Mouse (Mus musculus) hindbrain, embryonic 16.5 days (tissue): Measurements from ENCODE around the gene Agbl4. TPM values are rescaled to one million over a fixed set of nuclear protein-coding genes. Genes with fewer than 3 reads are reported as not detected.
A peak's percentile ranks its signal among the peaks of the same experiment; 100 is the strongest.

ENCODE experiments used
- ATAC-seq: fragments of 200-750 bp; cut with Nextera tagmentation; 2 replicates; pipeline ENCODE4 v1.8.0; 2017; ENCODE audit warnings: moderate TSS enrichment, moderate library complexity
- H3K27ac ChIP-seq: fragments of 300-500 bp; sonication (generic); 2 replicates; pipeline ENCODE4 v1.5.1; 2014; ENCODE audit warnings: low read depth, mild to moderate bottlenecking, control low read depth, low read length, moderate library complexity
- H3K27me3 ChIP-seq: fragments of 300-500 bp; sonication (generic); replicated peaks from 2 replicates; pipeline ENCODE4 v1.6.1; 2014; ENCODE audit warnings: low read length; ENCODE audit not compliant: control insufficient read depth, insufficient read depth
- H3K36me3 ChIP-seq: fragments of 300-500 bp; sonication (generic); 2 replicates; pipeline ENCODE4 v1.6.1; 2014; ENCODE audit warnings: mild to moderate bottlenecking, low read length, moderate library complexity, mixed read lengths; ENCODE audit not compliant: control insufficient read depth, insufficient read depth
- H3K4me1 ChIP-seq: fragments of 300-500 bp; sonication (generic); 2 replicates; pipeline ENCODE4 v1.6.1; 2014; ENCODE audit warnings: low read depth, low read length; ENCODE audit not compliant: control insufficient read depth, insufficient read depth
- H3K4me2 ChIP-seq: fragments of 300-500 bp; sonication (generic); 2 replicates; pipeline ENCODE4 v1.6.1; 2014; ENCODE audit warnings: mild to moderate bottlenecking, low read length, control low read depth, moderate library complexity
- H3K4me3 ChIP-seq: fragments of 300-500 bp; sonication (generic); 2 replicates; pipeline ENCODE4 v1.5.1; 2014; ENCODE audit warnings: mild to moderate bottlenecking, low read length, control low read depth, moderate library complexity
- H3K9ac ChIP-seq: fragments of 300-500 bp; sonication (generic); 2 replicates; pipeline ENCODE4 v1.6.1; 2014; ENCODE audit warnings: low read depth, mild to moderate bottlenecking, control low read depth, low read length, moderate library complexity
- H3K9me3 ChIP-seq: fragments of 300-500 bp; sonication (generic); 2 replicates; pipeline ENCODE4 v1.6.1; 2014; ENCODE audit warnings: mild to moderate bottlenecking, low read length, moderate library complexity; ENCODE audit not compliant: control insufficient read depth
- WGBS: fragments of 180-500 bp; shearing (Covaris S2); extraction: QIAGEN DNeasy Blood & Tissue Kit; methylation state at CpG from one replicate; pipeline ENCODE4 v1.1.7; 2014; 5-methylcytosine and 5-hydroxymethylcytosine counted together
- polyA plus RNA-seq: library from polyadenylated mRNA; unstranded; fragments of >200 nt; fragmentation: Nextera tagmentation; extraction: Ambion mirVana; gene quantifications from 2 replicates; pipeline ENCODE4 v1.2.1, GENCODE M21; 2015

Agbl4 gene
- polyA plus RNA-seq, 1 experiment from 2014 or later: 4.8 TPM

- Histone ChIP-seq H3K4me2 (peak overlapping the region; percentile 90), H3K9me3 (no peaks in the 10 kb centered on the region), H3K27ac (no peak overlapping the region), H3K27me3 (no peaks in the 10 kb centered on the region), H3K4me3 (peak overlapping the region; percentile 4; the same call in 1 of the 2 replicates), H3K36me3 (no peaks in the 10 kb centered on the region), H3K9ac (0 out of 2 replicates have a peak overlapping the region, but pooled peaks have one; percentile 4), H3K4me1 (peaks cover 26% of the 10 kb centered on the region)
- ATAC-seq: no peak
- 79% methylated on average over 3 of the region's 3 CpGs for WGBS
These were observed 1019.1 kb downstream of the Agbl4 start for GRCm38 (mm10) chr4:111416551-111416950.

DNA sequence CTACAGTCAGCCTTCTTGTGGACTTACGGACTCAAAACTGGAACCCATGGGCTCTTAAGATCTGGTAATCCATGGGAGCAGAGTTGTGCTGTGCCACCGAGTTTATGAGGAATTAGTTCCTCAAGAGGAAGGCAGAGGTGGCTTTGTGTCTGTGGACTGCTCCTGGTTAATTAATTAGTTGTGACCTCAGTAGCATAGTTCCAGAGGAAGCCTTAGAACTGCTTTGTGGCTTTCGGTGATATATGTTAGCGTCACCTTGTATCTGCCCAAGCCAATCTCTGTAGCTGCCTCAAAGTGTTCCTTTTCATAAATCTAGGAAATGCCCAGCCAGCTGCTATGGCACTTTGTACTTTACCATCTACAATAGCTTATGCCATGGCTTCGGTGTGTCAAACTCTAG is 1020.3 kb downstream of the Agbl4 start:
- H3K36me3 ChIP-seq: no peaks in the 10 kb centered on the region
- no peak overlapping the region for H3K27ac ChIP-seq
- H3K4me1 ChIP-seq: peaks cover 26% of the 10 kb centered on the region
- 88% methylated on average over 5 of the region's 5 CpGs for WGBS
- H3K9me3 ChIP-seq: no peaks in the 10 kb centered on the region
- no peak overlapping the region for H3K9ac ChIP-seq
- no peaks in the 10 kb centered on the region for H3K27me3 ChIP-seq
- no peak overlapping the region for H3K4me3 ChIP-seq
- no peak overlapping the region for H3K4me2 ChIP-seq
- no peak for ATAC-seq

GRCm38 (mm10) chr4:111419476-111419875 is 1022.0 kb downstream of the Agbl4 start:
- H3K4me2 ChIP-seq: no peak overlapping the region
- H3K27me3 ChIP-seq: no peaks in the 10 kb centered on the region
- H3K4me3 ChIP-seq: no peak overlapping the region
- H3K9me3 ChIP-seq: no peaks in the 10 kb centered on the region
- H3K9ac ChIP-seq: no peak overlapping the region
- ATAC-seq: no peak
- H3K27ac ChIP-seq: no peak overlapping the region
- WGBS: 79% methylated on average over 1 of the region's 1 CpGs
- H3K36me3 ChIP-seq: no peaks in the 10 kb centered on the region
- peaks cover 20% of the 10 kb centered on the region for H3K4me1 ChIP-seq

DNA sequence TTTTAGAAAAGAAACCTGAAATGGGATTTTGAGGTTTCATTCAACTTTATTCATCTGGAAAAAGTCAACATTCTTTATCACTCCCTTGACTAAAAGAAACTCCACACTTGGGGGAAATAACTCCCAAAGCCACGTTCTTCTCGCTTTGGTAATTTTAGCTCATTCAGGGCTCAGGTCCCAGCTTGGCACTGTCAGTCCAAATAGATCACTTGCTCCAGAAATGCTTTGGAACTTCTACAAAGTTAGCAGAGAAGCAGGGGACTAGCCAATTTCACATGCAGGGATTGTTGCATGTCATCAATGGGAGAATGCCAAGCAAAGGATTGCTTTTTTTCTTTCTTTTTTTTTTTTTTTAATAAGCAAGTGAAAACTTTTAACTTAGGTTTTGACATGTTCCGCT is 1022.6 kb downstream of the Agbl4 start:
- Histone ChIP-seq H3K4me3 (no peak overlapping the region), H3K9ac (no peak overlapping the region), H3K4me2 (no peak overlapping the region), H3K36me3 (no peaks in the 10 kb centered on the region), H3K27ac (no peak overlapping the region), H3K9me3 (no peaks in the 10 kb centered on the region), H3K4me1 (peaks cover 20% of the 10 kb centered on the region), H3K27me3 (no peaks in the 10 kb centered on the region)
- WGBS: 65% methylated on average over 3 of the region's 3 CpGs
- ATAC-seq: no peak

GRCm38 (mm10) chr4:111420955-111421354 is 1023.5 kb downstream of the Agbl4 start:
- Histone ChIP-seq H3K36me3 (no peaks in the 10 kb centered on the region), H3K27ac (no peak overlapping the region), H3K4me1 (peaks cover 17% of the 10 kb centered on the region), H3K9me3 (no peaks in the 10 kb centered on the region), H3K4me2 (no peak overlapping the region), H3K4me3 (no peak overlapping the region), H3K9ac (no peak overlapping the region), H3K27me3 (no peaks in the 10 kb centered on the region)
- ATAC-seq: no peak
- 86% methylated on average over 4 of the region's 4 CpGs for WGBS

- Histone ChIP-seq H3K4me2 (no peak overlapping the region), H3K9ac (no peak overlapping the region), H3K36me3 (no peaks in the 10 kb centered on the region), H3K4me1 (peaks cover 9% of the 10 kb centered on the region), H3K27ac (no peak overlapping the region), H3K27me3 (no peaks in the 10 kb centered on the region), H3K9me3 (no peaks in the 10 kb centered on the region), H3K4me3 (no peak overlapping the region)
- ATAC-seq: no peak
- 90% methylated on average over 6 of the region's 6 CpGs for WGBS
These were observed 1024.3 kb downstream of the Agbl4 start for GRCm38 (mm10) chr4:111421785-111422184.

GRCm38 (mm10) chr4:111424371-111424950 is 1027.0 kb downstream of the Agbl4 start:
- no peak overlapping the region for H3K27ac ChIP-seq
- 92% methylated on average over 1 of the region's 1 CpGs for WGBS
- H3K9ac ChIP-seq: no peak overlapping the region
- peaks cover 4% of the 10 kb centered on the region; the same call in 1 of the 2 replicates for H3K4me1 ChIP-seq
- no peaks in the 10 kb centered on the region for H3K9me3 ChIP-seq
- H3K27me3 ChIP-seq: no peaks in the 10 kb centered on the region
- H3K4me3 ChIP-seq: no peak overlapping the region
- no peaks in the 10 kb centered on the region for H3K36me3 ChIP-seq
- no peak for ATAC-seq
- H3K4me2 ChIP-seq: no peak overlapping the region

GRCm38 (mm10) chr4:111425170-111425569 is 1027.7 kb downstream of the Agbl4 start:
- Histone ChIP-seq H3K36me3 (no peaks in the 10 kb centered on the region), H3K4me2 (no peak overlapping the region), H3K27me3 (no peaks in the 10 kb centered on the region), H3K4me1 (no peaks in the 10 kb centered on the region), H3K4me3 (no peak overlapping the region), H3K27ac (no peak overlapping the region), H3K9ac (no peak overlapping the region), H3K9me3 (no peaks in the 10 kb centered on the region)
- 82% methylated on average over 6 of the region's 6 CpGs for whole genome bisulfite sequencing
- ATAC-seq: 0 out of 2 replicates have a peak, but pooled peaks have one; percentile 21

DNA sequence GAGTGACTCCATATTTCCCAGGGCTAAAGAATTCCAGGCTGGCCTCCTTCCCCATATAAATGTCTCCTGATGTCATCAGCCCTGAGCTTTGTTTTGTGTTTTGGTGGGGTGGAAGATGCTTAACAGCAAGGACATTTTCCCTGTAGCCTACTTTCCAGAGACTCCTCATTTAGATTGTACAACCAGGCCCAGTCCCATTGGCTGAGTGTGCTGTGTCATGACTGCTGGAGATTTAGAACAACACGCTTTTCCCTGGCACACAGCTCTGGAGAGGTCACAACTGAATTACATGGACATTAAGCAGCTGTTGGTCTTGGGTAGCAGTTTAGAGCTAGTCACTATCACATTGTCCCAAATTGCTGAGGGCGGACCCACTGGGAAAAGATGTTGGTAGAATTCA is 1033.7 kb downstream of the Agbl4 start:
- Histone ChIP-seq H3K9ac (no peak overlapping the region), H3K27me3 (no peaks in the 10 kb centered on the region), H3K27ac (no peak overlapping the region), H3K4me1 (no peaks in the 10 kb centered on the region), H3K9me3 (no peaks in the 10 kb centered on the region), H3K36me3 (peaks cover 14% of the 10 kb centered on the region), H3K4me2 (no peak overlapping the region), H3K4me3 (no peak overlapping the region)
- no peak for ATAC-seq
- 83% methylated on average over 2 of the region's 2 CpGs for WGBS
